Comparison of ENCODE assay signal across 29 mouse cellular contexts in the genomic region with DNA sequence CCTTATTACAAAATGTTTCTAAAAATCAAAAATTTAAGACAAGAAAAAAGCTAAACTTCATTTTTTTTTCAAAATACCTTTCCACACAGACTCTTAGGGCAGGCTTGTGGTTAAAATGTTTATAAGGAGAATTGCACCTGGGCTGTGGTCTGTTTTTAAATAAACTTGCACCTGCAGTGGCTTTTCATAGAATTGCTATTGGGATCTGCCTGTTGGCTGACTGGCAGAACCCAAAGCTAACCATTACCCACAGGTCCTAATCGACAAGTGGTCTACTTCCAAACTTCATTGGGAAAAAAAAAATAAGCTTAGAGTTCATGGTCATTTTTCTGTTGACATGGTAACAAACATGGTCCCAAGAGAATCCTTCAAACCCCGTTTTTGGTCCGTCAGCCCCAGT. TPM values are rescaled to one million over a fixed set of nuclear protein-coding genes. Genes with fewer than 3 reads are reported as not detected.
A peak's percentile ranks its signal among the peaks of the same experiment; 100 is the strongest.
DNase-seq lines count a peak whose midpoint lies in the region; ATAC-seq and TF ChIP-seq lines count a peak whose summit lies in the region.
"Had no signal": no experiment of that assay in that cellular context is flagged by ENCODE, and none has a peak within 500 bp of the region (broad histone marks: within the 10 kb centered on the region; RNA-seq: fewer than 3 reads in every experiment).

No protein-coding gene starts in this region.

- H3K27ac ChIP-seq in thymus, adult 2 months (ENCODE audit: control insufficient read depth, insufficient read depth, low read length), result no peak overlapping the region; the same call in 1 of the 2 replicates
- H3K27ac ChIP-seq in heart, adult 2 months, result no peak overlapping the region
- H3K27ac ChIP-seq in forebrain, embryonic 13.5 days, result no peak overlapping the region
- H3K27ac ChIP-seq: embryonic facial prominence, embryonic 13.5 days; embryonic facial prominence, embryonic 15.5 days had no signal

- H3K4me1 ChIP-seq in thymus, adult 2 months (replicated peaks; ENCODE audit: control insufficient read depth, insufficient read depth, low read length), result peaks cover 12% of the 10 kb centered on the region
- H3K4me1 ChIP-seq in heart, adult 2 months (ENCODE audit: control insufficient read depth, insufficient read depth, low read length), result no peaks in the 10 kb centered on the region
- no peaks in the 10 kb centered on the region for H3K4me1 ChIP-seq in forebrain, embryonic 13.5 days
- H3K4me1 ChIP-seq: embryonic facial prominence, embryonic 13.5 days had no signal

- H3K36me3 ChIP-seq in thymus, adult 2 months (ENCODE audit: control insufficient read depth, insufficient read depth, low read length), result no peaks in the 10 kb centered on the region
- H3K36me3 ChIP-seq in splenic B cell, adult 2 months (ENCODE audit: control insufficient read depth, insufficient read depth, low read length, poor library complexity, severe bottlenecking), result no peaks in the 10 kb centered on the region
- H3K36me3 ChIP-seq in heart, adult 2 months (ENCODE audit: control insufficient read depth, insufficient read depth, low read length), result no peaks in the 10 kb centered on the region
- H3K36me3 ChIP-seq in forebrain, embryonic 13.5 days (ENCODE audit: poor library complexity, severe bottlenecking), result no peaks in the 10 kb centered on the region
- H3K36me3 ChIP-seq: embryonic facial prominence, embryonic 13.5 days; embryonic facial prominence, embryonic 15.5 days; G1E had no signal

- H3K9ac ChIP-seq in heart, adult 2 months (ENCODE audit: low read depth, low read length), result no peak overlapping the region
- H3K9ac ChIP-seq in forebrain, embryonic 13.5 days, result no peak overlapping the region
- H3K9ac ChIP-seq: embryonic facial prominence, embryonic 13.5 days; embryonic facial prominence, embryonic 15.5 days had no signal

- TF ChIP-seq POLR2A in thymus, adult 2 months (IDR thresholded peaks at IDR 0.05; ENCODE audit: control insufficient read depth, extremely low read depth, insufficient read depth, low read length, poor library complexity), result no peak
- TF ChIP-seq POLR2A in heart, adult 2 months (IDR thresholded peaks at IDR 0.05; ENCODE audit: insufficient read depth, low read depth, low read length), result no peak

- no peaks in the 10 kb centered on the region for H3K79me2 ChIP-seq in heart, adult 2 months (replicated peaks; ENCODE audit: control insufficient read depth, insufficient read depth, low read length)

- ATAC-seq in forebrain, embryonic 13.5 days, result no peak
- ATAC-seq: forebrain, embryonic 14.5 days; forebrain, embryonic 16.5 days had no signal

- H3K4me3 ChIP-seq in thymus, adult 2 months (ENCODE audit: control insufficient read depth, insufficient read depth, low read length), result no peak overlapping the region
- no peak overlapping the region for H3K4me3 ChIP-seq in heart, adult 2 months
- no peak overlapping the region for H3K4me3 ChIP-seq in forebrain, embryonic 13.5 days
- H3K4me3 ChIP-seq: embryonic facial prominence, embryonic 13.5 days; embryonic facial prominence, embryonic 15.5 days had no signal

- H3K4me2 ChIP-seq in forebrain, embryonic 13.5 days, result no peak overlapping the region
- H3K4me2 ChIP-seq: embryonic facial prominence, embryonic 13.5 days; embryonic facial prominence, embryonic 15.5 days had no signal

- TF ChIP-seq EP300 in heart, adult 2 months (IDR thresholded peaks at IDR 0.05; ENCODE audit: insufficient read depth, low read depth, low read length), result no peak

- H3K9me3 ChIP-seq in forebrain, embryonic 13.5 days (replicated peaks), result no peaks in the 10 kb centered on the region
- H3K9me3 ChIP-seq: embryonic facial prominence, embryonic 13.5 days; embryonic facial prominence, embryonic 15.5 days; G1E had no signal

- no peak for TF ChIP-seq CTCF in thymus, adult 2 months (IDR thresholded peaks at IDR 0.05; ENCODE audit: borderline replicate concordance, control insufficient read depth, extremely low read depth, insufficient read depth, low read length, poor library complexity)
- TF ChIP-seq CTCF in heart, adult 2 months (IDR thresholded peaks at IDR 0.05), result no peak

- WGBS in thymus, adult 2 months, result 8% methylated on average over 3 of the region's 3 CpGs
- 49% methylated on average over 3 of the region's 3 CpGs for WGBS in heart, adult 2 months
- 76% methylated on average over 3 of the region's 3 CpGs for WGBS in forebrain, embryonic 13.5 days

- intact Hi-C loops in heart, adult 2 months (cut with DNase I), result no loop called here

- H3K27me3 ChIP-seq in thymus, adult 2 months (ENCODE audit: control insufficient read depth, insufficient read depth, low read length), result no peaks in the 10 kb centered on the region
- H3K27me3 ChIP-seq in splenic B cell, adult 2 months (ENCODE audit: control insufficient read depth, insufficient read depth, low read length, poor library complexity, severe bottlenecking), result no peaks in the 10 kb centered on the region
- no peaks in the 10 kb centered on the region for H3K27me3 ChIP-seq in heart, adult 2 months (ENCODE audit: control insufficient read depth, insufficient read depth, low read length)
- H3K27me3 ChIP-seq in forebrain, embryonic 13.5 days, result no peaks in the 10 kb centered on the region
- H3K27me3 ChIP-seq: embryonic facial prominence, embryonic 13.5 days; embryonic facial prominence, embryonic 15.5 days had no signal

- peak; percentile 24 for DNase-seq in thymus, adult 2 months
- no peak for DNase-seq in thymus, postnatal 4 days
- peak; percentile 6 for DNase-seq in splenic B cell, adult 2 months (ENCODE audit: low read depth, low spot score)
- DNase-seq in thymus, postnatal 10 days (ENCODE audit: low spot score in 2 of 2), result peak; percentile 22 to 35
- DNase-seq in thymus, postnatal 25 days, result peak; percentile 40
- DNase-seq in frontal cortex, postnatal 14 days (ENCODE audit: low spot score in 2 of 2), result no peak
- no peak for DNase-seq in heart, adult 2 months
- DNase-seq: adrenal gland, adult 2 months; adrenal gland, postnatal 10 days; adrenal gland, postnatal 25 days; cerebellum, adult 11 months; cerebellum, adult 18-20 months; cerebellum, adult 8-10 months; cerebellum, adult 9-11 months; cerebellum, postnatal 14 days; cerebellum, postnatal 36 days; embryo, embryonic 11 days had no signal

RNA-seq across cellular contexts. Expression of a gene that starts 7.0 kb away (rescaled TPM):
- polyA plus RNA-seq in thymus, adult 2 months (2012; rRNA removed), result 40.8 and 79.5 TPM in 2 replicates
- under 1 TPM; 0.36 to 0.39 TPM for total RNA-seq in heart, adult 2 months (2021)
- 3.1 and 3.9 TPM in 2 replicates for polyA plus RNA-seq in heart, adult 2 months (2012; rRNA removed)
- polyA plus RNA-seq in forebrain, embryonic 13.5 days (2015; fragmentation: Nextera tagmentation; extraction: Ambion mirVana), result 0.18 and 0.38 TPM in 2 replicates
- total RNA-seq: common myeloid progenitor, adult 5-6 weeks; G1E had no signal
- polyA plus RNA-seq: C2C12; embryonic facial prominence, embryonic 13.5 days; G1E had no signal

RNA-seq across cellular contexts. Expression of a gene that starts 19.6 kb away (rescaled TPM):
- polyA plus RNA-seq in thymus, adult 2 months (2012; rRNA removed), result 19.0 and 21.3 TPM in 2 replicates
- total RNA-seq in heart, adult 2 months (2021), result 10 to 100 TPM; 19.9 to 22.7 TPM
- 6.9 and 8.8 TPM in 2 replicates for polyA plus RNA-seq in heart, adult 2 months (2012; rRNA removed)
- 57.2 and 62.9 TPM in 2 replicates for polyA plus RNA-seq in forebrain, embryonic 13.5 days (2015; fragmentation: Nextera tagmentation; extraction: Ambion mirVana)

RNA-seq across cellular contexts. Expression of a gene that starts 30.1 kb away (rescaled TPM):
- polyA plus RNA-seq in thymus, adult 2 months (2012; rRNA removed), result 6.4 and 7.8 TPM in 2 replicates
- 10 to 100 TPM; 11.6 to 13.3 TPM for total RNA-seq in heart, adult 2 months (2021)
- 4.7 and 7.2 TPM in 2 replicates for polyA plus RNA-seq in heart, adult 2 months (2012; rRNA removed)
- 192 and 200 TPM in 2 replicates for polyA plus RNA-seq in forebrain, embryonic 13.5 days (2015; fragmentation: Nextera tagmentation; extraction: Ambion mirVana)

RNA-seq across cellular contexts. Expression of a gene that starts 46.9 kb away (rescaled TPM):
- 0.03 TPM in 1 of 2 replicates, not detected in the other for polyA plus RNA-seq in thymus, adult 2 months (2012; rRNA removed)
- total RNA-seq in heart, adult 2 months (2021), result not detected
- not detected in 2 replicates for polyA plus RNA-seq in heart, adult 2 months (2012; rRNA removed)
- polyA plus RNA-seq in forebrain, embryonic 13.5 days (2015; fragmentation: Nextera tagmentation; extraction: Ambion mirVana), result not detected in 2 replicates
- total RNA-seq: adrenal gland, adult 2 months; adrenal gland, postnatal 10 days; adrenal gland, postnatal 25 days; adrenal gland, postnatal 4 days; common myeloid progenitor, adult 5-6 weeks had no signal
- polyA plus RNA-seq: adrenal gland, adult 2 months; brain, embryonic 14.5 days; C2C12; embryonic facial prominence, embryonic 11.5 days; embryonic facial prominence, embryonic 13.5 days; embryonic facial prominence, embryonic 15.5 days; forebrain, embryonic 11.5 days; forebrain, embryonic 14.5 days; forebrain, embryonic 16.5 days; G1E had no signal

Comparison
In these comparisons a context has a peak if more than half of its experiments do, and no peak if none do; other contexts are left out.
1. DNase-seq: peak in thymus, adult 2 months (single experiment), splenic B cell, adult 2 months (single experiment), thymus, postnatal 10 days (2 of 2) and thymus, postnatal 25 days (single experiment); none in thymus, postnatal 4 days (single experiment), frontal cortex, postnatal 14 days (0 of 2) and heart, adult 2 months (0 of 2).
2. RNA of a gene that starts 30.1 kb away (polyA plus RNA-seq): 192 to 200 TPM in forebrain, embryonic 13.5 days; 6.4 to 7.8 TPM in thymus, adult 2 months and 4.7 to 7.2 TPM in heart, adult 2 months; every median in the first group is over 10 times any median in the second.